Comparison of ENCODE assay signal across 9 mouse cellular contexts in the genomic region with DNA sequence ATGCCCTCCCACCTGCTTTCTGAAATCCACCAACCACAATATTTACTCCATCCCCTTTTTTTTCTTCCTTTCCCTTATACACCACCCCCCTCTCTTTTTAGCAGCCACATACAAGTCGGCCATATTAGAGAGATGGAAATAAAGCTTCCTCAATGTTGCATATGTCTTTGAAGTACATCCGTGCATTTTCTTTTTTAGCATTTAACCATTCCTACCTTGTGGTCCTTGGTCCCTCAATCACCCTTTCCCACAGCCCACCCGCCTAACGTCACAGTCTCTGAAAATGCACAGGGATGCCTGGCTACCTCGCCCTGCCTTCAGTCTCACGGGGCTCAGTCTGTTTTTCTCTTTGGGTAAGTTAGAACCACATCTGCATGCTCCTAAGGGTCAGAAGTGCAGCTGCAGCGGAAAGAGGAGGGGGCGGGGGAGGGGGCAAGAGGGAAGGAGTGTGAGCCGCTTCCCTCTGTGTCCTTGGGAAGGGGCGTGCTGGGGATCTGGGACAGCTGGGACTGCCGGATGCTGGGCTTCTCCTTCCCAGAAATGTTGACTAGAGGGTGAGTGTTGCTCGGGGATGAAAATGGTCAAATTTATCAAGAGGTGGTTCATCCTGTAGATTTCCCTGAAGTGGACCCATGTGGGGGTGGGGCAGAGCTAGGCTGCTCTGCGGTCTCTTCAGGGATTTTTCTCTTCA. TPM values are rescaled to one million over a fixed set of nuclear protein-coding genes. Genes with fewer than 3 reads are reported as not detected.
DNase-seq lines count a peak whose midpoint lies in the region; ATAC-seq and TF ChIP-seq lines count a peak whose summit lies in the region.
"Had no signal": no experiment of that assay in that cellular context is flagged by ENCODE, and none has a peak within 500 bp of the region (broad histone marks: within the 10 kb centered on the region; RNA-seq: fewer than 3 reads in every experiment).

Gene Scn2b (plus strand): TSS at position 42 of the 691 bp plus-strand sequence.

- H3K9ac ChIP-seq in lung, postnatal 0 days (replicated peaks; ENCODE audit: low read depth): no peak within 1 kb of the TSS
- H3K9ac ChIP-seq in forebrain, postnatal 0 days: peak within 1 kb of the TSS; percentile 87
- peak within 1 kb of the TSS; percentile 81 for H3K9ac ChIP-seq in limb, embryonic 14.5 days (ENCODE audit: low read depth, low read length, severe bottlenecking)
- H3K9ac ChIP-seq in stomach, embryonic 16.5 days (ENCODE audit: low read length): peak within 1 kb of the TSS; percentile 75

- no peak for ATAC-seq in cerebellum, adult (ENCODE audit: insufficient number of reproducible peaks, low FRiP score, low TSS enrichment)
- peak; percentile 21; the same call in 1 of the 2 replicates for ATAC-seq in lung, postnatal 0 days
- peak; percentile 82 for ATAC-seq in forebrain, postnatal 0 days
- ATAC-seq in limb, embryonic 14.5 days (ENCODE audit: low FRiP score, low read depth): peak; percentile 71
- no peak for ATAC-seq in stomach, embryonic 16.5 days (ENCODE audit: insufficient read depth, low FRiP score)
- ATAC-seq in megakaryocyte-erythroid progenitor cell, adult 5-6 weeks (replicated peaks; ENCODE audit: low FRiP score, low TSS enrichment, poor library complexity, severe bottlenecking): no peak

- peak within 1 kb of the TSS; percentile 100 for H3K27ac ChIP-seq in cerebellum, adult 2 months (ENCODE audit: insufficient read depth, low read length)
- H3K27ac ChIP-seq in lung, postnatal 0 days (ENCODE audit: low read length): no peak within 1 kb of the TSS
- H3K27ac ChIP-seq in forebrain, postnatal 0 days (ENCODE audit: low read depth, low read length): peak within 1 kb of the TSS; percentile 92
- H3K27ac ChIP-seq in limb, embryonic 14.5 days (replicated peaks; ENCODE audit: low read depth, low read length): peak within 1 kb of the TSS; percentile 93
- H3K27ac ChIP-seq in stomach, embryonic 16.5 days (ENCODE audit: low read length): peak within 1 kb of the TSS; percentile 58

- H3K4me1 ChIP-seq in cerebellum, adult 2 months (ENCODE audit: control insufficient read depth, insufficient read depth, low read length): peaks cover 25% of the 10 kb centered on the region
- H3K4me1 ChIP-seq in lung, postnatal 0 days (ENCODE audit: insufficient read depth, low read depth, low read length): no peaks in the 10 kb centered on the region; the same call in 1 of the 2 replicates
- peaks cover 18% of the 10 kb centered on the region for H3K4me1 ChIP-seq in forebrain, postnatal 0 days (ENCODE audit: insufficient read depth)
- H3K4me1 ChIP-seq in limb, embryonic 14.5 days (ENCODE audit: control insufficient read depth, insufficient read depth, low read length): peaks cover 28% of the 10 kb centered on the region
- H3K4me1 ChIP-seq in stomach, embryonic 16.5 days (ENCODE audit: control insufficient read depth, insufficient read depth, low read length): peaks cover 15% of the 10 kb centered on the region

- peak; percentile 66 to 76 for DNase-seq in cerebellum, adult 2 months
- DNase-seq in lung, postnatal 0 days (ENCODE audit: low spot score): peak; percentile 44
- DNase-seq in lung, postnatal 36 days: no peak
- peak; percentile 62 for DNase-seq in forebrain, postnatal 0 days
- DNase-seq in limb, embryonic 14.5 days (ENCODE audit: low spot score): peak; percentile 42

- H3K36me3 ChIP-seq in lung, postnatal 0 days (ENCODE audit: insufficient read depth, low read length): no peaks in the 10 kb centered on the region
- no peaks in the 10 kb centered on the region for H3K36me3 ChIP-seq in forebrain, postnatal 0 days (ENCODE audit: insufficient read depth)
- H3K36me3 ChIP-seq in limb, embryonic 14.5 days (ENCODE audit: control insufficient read depth, insufficient read depth, low read length): no peaks in the 10 kb centered on the region
- H3K36me3 ChIP-seq in stomach, embryonic 16.5 days (ENCODE audit: control insufficient read depth, insufficient read depth, low read length): no peaks in the 10 kb centered on the region

- TF ChIP-seq POLR2A in cerebellum, adult 2 months (IDR thresholded peaks at IDR 0.05; ENCODE audit: borderline replicate concordance, insufficient read depth, low read length): peak; percentile 47; the same call in 1 of the 2 replicates
- TF ChIP-seq POLR2A in limb, embryonic 14.5 days (IDR thresholded peaks at IDR 0.05; ENCODE audit: borderline replicate concordance, extremely low read depth, insufficient read depth, insufficient read length): no peak

- TF ChIP-seq CTCF in cerebellum, adult 2 months (IDR thresholded peaks at IDR 0.05; ENCODE audit: borderline replicate concordance, insufficient read depth, low read depth, low read length): no peak
- TF ChIP-seq CTCF in lung, postnatal 0 days (IDR thresholded peaks at IDR 0.05): no peak
- TF ChIP-seq CTCF in forebrain, postnatal 0 days (IDR thresholded peaks at IDR 0.05; ENCODE audit: low read depth): no peak

- peak within 1 kb of the TSS; percentile 100 for H3K4me3 ChIP-seq in cerebellum, adult 2 months (replicated peaks; ENCODE audit: insufficient read depth, low read depth, low read length)
- peak within 1 kb of the TSS; percentile 25; the same call in 1 of the 2 replicates for H3K4me3 ChIP-seq in lung, postnatal 0 days (ENCODE audit: low read depth, low read length)
- H3K4me3 ChIP-seq in forebrain, postnatal 0 days (ENCODE audit: low read depth, low read length): peak within 1 kb of the TSS; percentile 72
- H3K4me3 ChIP-seq in limb, embryonic 14.5 days (replicated peaks; ENCODE audit: low read length): peak within 1 kb of the TSS; percentile 83
- H3K4me3 ChIP-seq in stomach, embryonic 16.5 days (replicated peaks; ENCODE audit: low read length): peak within 1 kb of the TSS; percentile 60

- under 1% methylated on average over 13 of the region's 13 CpGs for WGBS in cerebellum, adult 2 months
- WGBS in lung, postnatal 0 days: 0% methylated on average over 13 of the region's 13 CpGs
- WGBS in forebrain, postnatal 0 days: under 1% methylated on average over 13 of the region's 13 CpGs
- WGBS in limb, embryonic 14.5 days: 3% methylated on average over 12 of the region's 13 CpGs
- WGBS in stomach, embryonic 16.5 days: 2% methylated on average over 13 of the region's 13 CpGs

- no peak for TF ChIP-seq EP300 in lung, postnatal 0 days (IDR thresholded peaks at IDR 0.05)

- no peaks in the 10 kb centered on the region for H3K9me3 ChIP-seq in lung, postnatal 0 days (ENCODE audit: low read length)
- H3K9me3 ChIP-seq in forebrain, postnatal 0 days (ENCODE audit: low read length): no peaks in the 10 kb centered on the region
- H3K9me3 ChIP-seq in limb, embryonic 14.5 days (ENCODE audit: control insufficient read depth, low read length): no peaks in the 10 kb centered on the region
- H3K9me3 ChIP-seq in stomach, embryonic 16.5 days (replicated peaks; ENCODE audit: control insufficient read depth, low read length): no peaks in the 10 kb centered on the region

- peak within 1 kb of the TSS; percentile 37 for H3K4me2 ChIP-seq in lung, postnatal 0 days (replicated peaks; ENCODE audit: low read depth, low read length)
- H3K4me2 ChIP-seq in forebrain, postnatal 0 days (ENCODE audit: low read depth): peak within 1 kb of the TSS; percentile 76
- peak within 1 kb of the TSS; percentile 82 for H3K4me2 ChIP-seq in limb, embryonic 14.5 days (replicated peaks; ENCODE audit: low read depth, low read length, severe bottlenecking)
- peak within 1 kb of the TSS; percentile 61 for H3K4me2 ChIP-seq in stomach, embryonic 16.5 days (ENCODE audit: low read depth, low read length)

- H3K27me3 ChIP-seq in cerebellum, adult 2 months (ENCODE audit: control insufficient read depth, insufficient read depth, low read length): no peaks in the 10 kb centered on the region
- no peaks in the 10 kb centered on the region for H3K27me3 ChIP-seq in lung, postnatal 0 days (replicated peaks; ENCODE audit: insufficient read depth, low read length)
- H3K27me3 ChIP-seq in forebrain, postnatal 0 days (ENCODE audit: insufficient read depth, low read length): no peaks in the 10 kb centered on the region
- no peaks in the 10 kb centered on the region for H3K27me3 ChIP-seq in limb, embryonic 14.5 days (ENCODE audit: control insufficient read depth, insufficient read depth, low read length)
- H3K27me3 ChIP-seq in stomach, embryonic 16.5 days (ENCODE audit: control insufficient read depth, insufficient read depth, low read length): no peaks in the 10 kb centered on the region; the same call in 1 of the 2 replicates

RNA-seq across cellular contexts. Expression of gene Scn2b, which starts in this region (rescaled TPM):
- polyA plus RNA-seq in cerebellum, adult 2 months (2012; rRNA removed): 151 and 165 TPM in 2 replicates
- polyA plus RNA-seq in lung, postnatal 0 days (2015; fragmentation: Nextera tagmentation; extraction: Ambion mirVana): 0.27 and 0.49 TPM in 2 replicates
- 8.6 and 11.5 TPM in 2 replicates for total RNA-seq in forebrain, postnatal 0 days (2014; rRNA removed)
- 3.6 and 5.4 TPM in 2 replicates for polyA plus RNA-seq in forebrain, postnatal 0 days (2015; fragmentation: Nextera tagmentation; extraction: Ambion mirVana)
- polyA plus RNA-seq in limb, embryonic 14.5 days (2012; rRNA removed): 6.5 and 6.6 TPM in 2 replicates
- 3.3 and 5.4 TPM in 2 replicates for polyA plus RNA-seq in limb, embryonic 14.5 days (2014; fragmentation: Nextera tagmentation; extraction: Ambion mirVana)
- polyA plus RNA-seq in stomach, embryonic 16.5 days (2015; fragmentation: Nextera tagmentation; extraction: Ambion mirVana): 3.0 and 3.5 TPM in 2 replicates
- total RNA-seq in megakaryocyte-erythroid progenitor cell, adult 5-6 weeks (2014; fragmentation: Nextera tagmentation): not detected in 2 replicates
- not detected in 2 replicates for total RNA-seq in megakaryocyte-erythroid progenitor cell, adult 5-6 weeks (2017)
- polyA plus RNA-seq: C2C12 had no signal

Comparison
In these comparisons a context has a peak if more than half of its experiments do, and no peak if none do; other contexts are left out.
1. RNA of gene Scn2b (polyA plus RNA-seq): 151 to 165 TPM in cerebellum, adult 2 months; 3.3 to 6.6 TPM in limb, embryonic 14.5 days, 3.6 to 5.4 TPM in forebrain, postnatal 0 days, 3.0 to 3.5 TPM in stomach, embryonic 16.5 days and 0.27 to 0.49 TPM in lung, postnatal 0 days; every median in the first group is over 10 times any median in the second.
2. Peak in DNase-seq, ATAC-seq, H3K4me3 ChIP-seq and H3K4me2 ChIP-seq in lung, postnatal 0 days; RNA of the gene not detected or under 1 TPM.
3. H3K4me3 ChIP-seq: peak in every context shown above with its lines; median percentile 100 in cerebellum, adult 2 months; 83 in limb, embryonic 14.5 days; 72 in forebrain, postnatal 0 days; 60 in stomach, embryonic 16.5 days; 25 in lung, postnatal 0 days.
4. ATAC-seq: peak in forebrain, postnatal 0 days (single experiment) and limb, embryonic 14.5 days (single experiment); none in cerebellum, adult (single experiment), stomach, embryonic 16.5 days (single experiment) and megakaryocyte-erythroid progenitor cell, adult 5-6 weeks (single experiment).
5. Peak in every context shown above with its lines, with median percentiles within 50 percentile points of each other: H3K4me2 ChIP-seq.